Mouse (Mus musculus): ENCODE data around the gene Ppp1r14c.

GRCm38 (mm10) chr10:3336729-3337329 lies 29.0 kb upstream of the Ppp1r14c start:
- TF ChIP-seq CTCF (IDR thresholded peaks at IDR 0.05; ENCODE audit: low read depth): no peak
- no peak for TF ChIP-seq EP300 (optimal IDR thresholded peaks at IDR 0.05)

All from stomach, postnatal 0 days (tissue).